Mouse (Mus musculus): ENCODE measurements at regions not wholly inside any gene's neighbourhood (a gene's known extent, or its start where the extent isn't known, plus 50 kb on each side); places are given as distances from the start of the nearest gene placed in this dataset.

DNA sequence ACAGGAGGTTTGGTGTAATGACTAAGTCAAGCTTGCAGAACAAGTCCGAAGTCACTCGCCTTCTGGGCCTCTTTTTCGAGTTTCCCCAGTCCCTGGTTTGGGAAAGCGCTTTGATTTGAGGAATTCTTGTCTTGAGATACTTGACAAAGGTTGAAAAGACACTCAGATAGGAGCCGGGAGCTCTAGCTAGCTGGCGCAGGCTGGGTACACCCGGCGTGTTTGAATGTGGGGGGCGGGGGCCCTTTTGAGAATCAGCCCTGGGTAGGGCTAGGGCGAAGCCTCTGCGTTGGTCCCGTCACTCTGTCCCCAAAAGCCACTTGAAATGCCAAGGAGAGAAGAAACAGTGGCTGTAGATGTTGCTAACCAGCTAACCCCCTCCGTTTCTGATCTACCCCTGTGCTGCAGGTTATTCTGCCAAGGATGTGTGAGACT is 174.3 kb upstream of the Topaz1 start:
- TF ChIP-seq CTCF (conservative IDR thresholded peaks at IDR 0.05; ENCODE audit: insufficient read depth, insufficient read length, low read depth, low read length) = no peak
- TF ChIP-seq POLR2A (IDR thresholded peaks at IDR 0.05; ENCODE audit: low read depth, low read length) = no peak

Data from kidney, adult 2 months (tissue).